Mouse (Mus musculus) spleen, adult 2 months (tissue): ENCODE results near the gene Gtpbp3. TPM values are rescaled to one million over a fixed set of nuclear protein-coding genes. Genes with fewer than 3 reads are reported as not detected.

Source experiments
- DNase-seq, 2 experiments: peaks; one replicate each; pipeline versions ENCODE4 v3.0.0 to v3.0.0-alpha.2; 2012 to 2021; ENCODE audit warnings: low spot score in 2 of 2, low read depth in 1 of 2
- H3K27ac ChIP-seq: fragments of 200-500 bp; 2 replicates; pipeline ENCODE4 v1.5.1; 2012; ENCODE audit warnings: low read length, inconsistent platforms; ENCODE audit not compliant: insufficient read depth
- H3K27me3 ChIP-seq: fragments of 200-500 bp; 2 replicates; pipeline ENCODE4 v1.6.1; 2012; ENCODE audit warnings: mild to moderate bottlenecking, moderate library complexity, low read length, inconsistent platforms; ENCODE audit not compliant: control insufficient read depth, insufficient read depth
- H3K36me3 ChIP-seq: fragments of 200-500 bp; 2 replicates; pipeline ENCODE4 v1.6.1; 2012; ENCODE audit warnings: mild to moderate bottlenecking, low read length, inconsistent platforms; ENCODE audit not compliant: control insufficient read depth, insufficient read depth
- H3K4me1 ChIP-seq: fragments of 200-500 bp; 2 replicates; pipeline ENCODE4 v1.6.1; 2011; ENCODE audit warnings: inconsistent platforms; ENCODE audit not compliant: control insufficient read depth, insufficient read depth, insufficient read length
- H3K4me3 ChIP-seq: fragments of 200-500 bp; 2 replicates; pipeline ENCODE4 v1.5.1; 2011; ENCODE audit warnings: mild to moderate bottlenecking, inconsistent platforms; ENCODE audit not compliant: insufficient read depth, insufficient read length; ENCODE audit errors: extremely low read depth
- CTCF ChIP-seq: fragments of 200-500 bp; IDR thresholded peaks from 2 replicates; pipeline ENCODE4 v1.5.1; 2011; ENCODE audit warnings: mild to moderate bottlenecking, inconsistent platforms; ENCODE audit not compliant: insufficient read depth, insufficient read length, insufficient replicate concordance; ENCODE audit errors: extremely low read depth
- POLR2A ChIP-seq: fragments of 200-500 bp; IDR thresholded peaks from 2 replicates; pipeline ENCODE4 v1.6.1; 2011; ENCODE audit warnings: low read depth, low read length, inconsistent platforms
- WGBS: fragments of 180-500 bp; shearing (Covaris S2); methylation state at CpG from one replicate; pipeline ENCODE4 v1.1.7; 2018; 5-methylcytosine and 5-hydroxymethylcytosine counted together
- polyA plus RNA-seq: library from polyadenylated mRNA; depleted of rRNA; stranded (reverse); fragments of >200 nt; gene quantifications from 2 replicates; pipeline ENCODE4 v1.2.3, GENCODE M21; 2012; rRNA removed

Gtpbp3 gene
- polyA plus RNA-seq, 1 experiment: 26.3 TPM

- peaks cover 5% of the 10 kb centered on the region for H3K4me1 ChIP-seq
- TF ChIP-seq POLR2A (no peak), CTCF (no peak)
- WGBS: 91% methylated on average over 9 of the region's 9 CpGs
- H3K36me3 ChIP-seq: peaks cover 18% of the 10 kb centered on the region
- no peak overlapping the region for H3K27ac ChIP-seq
- no peaks in the 10 kb centered on the region for H3K27me3 ChIP-seq
- no peak overlapping the region for H3K4me3 ChIP-seq
- DNase-seq: no peak
Measured at GRCm38 (mm10) chr8:71543755-71544154, 55.9 kb downstream of the Gtpbp3 start.

- H3K4me3 ChIP-seq: no peak overlapping the region
- no peak for TF ChIP-seq CTCF
- no peak for TF ChIP-seq POLR2A
- no peak for DNase-seq
- WGBS: 95% methylated on average over 11 of the region's 11 CpGs
- H3K36me3 ChIP-seq: peaks cover 18% of the 10 kb centered on the region
- no peaks in the 10 kb centered on the region for H3K27me3 ChIP-seq
- peaks cover 5% of the 10 kb centered on the region for H3K4me1 ChIP-seq
- H3K27ac ChIP-seq: no peak overlapping the region
Measured at GRCm38 (mm10) chr8:71545053-71545452, 57.1 kb downstream of the Gtpbp3 start.

- Histone ChIP-seq H3K27me3 (no peaks in the 10 kb centered on the region), H3K27ac (no peak overlapping the region), H3K4me3 (no peak overlapping the region), H3K36me3 (peaks cover 18% of the 10 kb centered on the region), H3K4me1 (peaks cover 5% of the 10 kb centered on the region)
- no peak for DNase-seq
- TF ChIP-seq POLR2A (no peak), CTCF (no peak)
- WGBS: 83% methylated on average over 7 of the region's 7 CpGs
Measured at GRCm38 (mm10) chr8:71547590-71547989, 59.7 kb downstream of the Gtpbp3 start.

Other genes starting within 250 kb of the Gtpbp3 start
- 47.6 and 50.4 TPM in 2 replicates for gene Myo9b, start 215.4 kb upstream of the Gtpbp3 start, polyA plus RNA-seq
- 13.3 and 15.9 TPM in 2 replicates for gene Haus8, start 215.2 kb upstream of the Gtpbp3 start, polyA plus RNA-seq
- 104 and 113 TPM in 2 replicates for gene Use1, start 121.3 kb upstream of the Gtpbp3 start, polyA plus RNA-seq
- 16.8 and 20.6 TPM in 2 replicates for gene Ocel1, start 116.8 kb upstream of the Gtpbp3 start, polyA plus RNA-seq
- 59.4 and 88.0 TPM in 2 replicates for gene Nr2f6, start 106.1 kb upstream of the Gtpbp3 start, polyA plus RNA-seq
- 14.7 and 18.4 TPM in 2 replicates for gene Ushbp1, start 92.3 kb upstream of the Gtpbp3 start, polyA plus RNA-seq
- gene Babam1, start 91.2 kb upstream of the Gtpbp3 start, polyA plus RNA-seq: 104 and 128 TPM in 2 replicates
- 15.0 and 19.4 TPM in 2 replicates for gene Ankle1, start 82.1 kb upstream of the Gtpbp3 start, polyA plus RNA-seq
- 55.1 and 75.0 TPM in 2 replicates for gene Abhd8, start 24.4 kb upstream of the Gtpbp3 start, polyA plus RNA-seq
- 46.4 and 69.8 TPM in 2 replicates for gene Mrpl34, start 23.1 kb upstream of the Gtpbp3 start, polyA plus RNA-seq
- gene Dda1, start 18.9 kb upstream of the Gtpbp3 start, polyA plus RNA-seq: 67.8 and 83.4 TPM in 2 replicates
- 15.1 and 20.2 TPM in 2 replicates for gene Ano8, start 2.1 kb upstream of the Gtpbp3 start, polyA plus RNA-seq
- 383 and 496 TPM in 2 replicates for gene Plvap, start 23.6 kb downstream of the Gtpbp3 start, polyA plus RNA-seq
- 0.08 and 0.11 TPM in 2 replicates for gene Ccdc194, start 37.6 kb downstream of the Gtpbp3 start, polyA plus RNA-seq
- gene Bst2, start 49.4 kb downstream of the Gtpbp3 start, polyA plus RNA-seq: 371 and 457 TPM in 2 replicates
- 89.9 and 119 TPM in 2 replicates for gene Mvb12a, start 54.8 kb downstream of the Gtpbp3 start, polyA plus RNA-seq
- 8.5 and 8.9 TPM in 2 replicates for gene Tmem221, start 70.8 kb downstream of the Gtpbp3 start, polyA plus RNA-seq
- gene Nxnl1, start 78.5 kb downstream of the Gtpbp3 start, polyA plus RNA-seq: not detected in 2 replicates
- gene Slc27a1, start 80.8 kb downstream of the Gtpbp3 start, polyA plus RNA-seq: 38.2 and 47.0 TPM in 2 replicates
- gene Pgls, start 104.1 kb downstream of the Gtpbp3 start, polyA plus RNA-seq: 171 and 224 TPM in 2 replicates
- gene Fam129c, start 109.5 kb downstream of the Gtpbp3 start, polyA plus RNA-seq: 115 and 173 TPM in 2 replicates
- 159 and 216 TPM in 2 replicates for gene Colgalt1, start 122.9 kb downstream of the Gtpbp3 start, polyA plus RNA-seq
- gene Unc13a, start 183.7 kb downstream of the Gtpbp3 start, polyA plus RNA-seq: 0.47 and 0.54 TPM in 2 replicates
- 62.6 and 81.5 TPM in 2 replicates for gene Jak3, start 188.2 kb downstream of the Gtpbp3 start, polyA plus RNA-seq
- gene Insl3, start 201.1 kb downstream of the Gtpbp3 start, polyA plus RNA-seq: 52.4 and 70.9 TPM in 2 replicates
- 5.2 and 5.6 TPM in 2 replicates for gene B3gnt3, start 213.7 kb downstream of the Gtpbp3 start, polyA plus RNA-seq
- 247 and 301 TPM in 2 replicates for gene Fcho1, start 237.6 kb downstream of the Gtpbp3 start, polyA plus RNA-seq